In the genomic region with DNA sequence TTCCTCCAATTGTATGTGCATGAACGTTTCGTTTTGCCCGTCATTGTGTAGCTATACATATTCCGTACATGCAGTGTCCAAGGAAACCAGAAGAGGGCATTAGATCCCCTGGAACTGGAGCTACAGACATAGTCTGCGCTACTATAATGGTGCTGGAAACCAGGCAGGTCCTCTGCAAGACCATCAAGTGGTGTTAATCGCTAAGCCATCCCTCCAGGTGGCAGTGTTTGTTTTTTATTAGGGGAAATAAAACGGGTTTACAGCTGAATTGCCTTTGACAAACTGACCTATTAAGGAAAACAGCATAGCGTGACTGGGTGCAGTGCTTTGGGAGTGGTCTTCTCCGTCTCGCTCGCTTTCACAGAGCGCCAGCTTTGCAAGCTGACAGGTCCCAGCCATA, we compare ENCODE assay signal across 10 mouse cellular contexts. TPM values are rescaled to one million over a fixed set of nuclear protein-coding genes. Genes with fewer than 3 reads are reported as not detected.
DNase-seq lines count a peak whose midpoint lies in the region; ATAC-seq and TF ChIP-seq lines count a peak whose summit lies in the region.
"Had no signal": no experiment of that assay in that cellular context is flagged by ENCODE, and none has a peak within 500 bp of the region (broad histone marks: within the 10 kb centered on the region; RNA-seq: fewer than 3 reads in every experiment).

No protein-coding gene starts in this region.

- H3K27me3 ChIP-seq in heart, adult 2 months (ENCODE audit: control insufficient read depth, insufficient read depth, low read length) = no peaks in the 10 kb centered on the region
- H3K27me3 ChIP-seq in hindbrain, embryonic 12.5 days = no peaks in the 10 kb centered on the region
- H3K27me3 ChIP-seq in liver, embryonic 11.5 days (replicated peaks; ENCODE audit: control insufficient read depth, insufficient read depth, low read length) = no peaks in the 10 kb centered on the region
- H3K27me3 ChIP-seq: embryonic facial prominence, embryonic 15.5 days had no signal

- no peak for DNase-seq in heart, adult 2 months
- DNase-seq in heart, adult 8-10 months (ENCODE audit: low spot score) = no peak
- DNase-seq in ES-CJ7 (ENCODE audit: low read depth, low spot score) = peak; percentile 97
- peak; percentile 21 for DNase-seq in c-Kit-positive CD71-positive TER-119-positive erythroid progenitor cells, embryonic 14.5 days (ENCODE audit: low spot score)
- no peak for DNase-seq in liver, embryonic 11.5 days (ENCODE audit: low spot score)
- no peak for DNase-seq in gastrocnemius, postnatal 36 days

- H3K4me2 ChIP-seq in hindbrain, embryonic 12.5 days (replicated peaks) = no peak overlapping the region
- peak overlapping the region; percentile 56 for H3K4me2 ChIP-seq in liver, embryonic 11.5 days
- H3K4me2 ChIP-seq: embryonic facial prominence, embryonic 15.5 days had no signal

- H3K27ac ChIP-seq in heart, adult 2 months = no peak overlapping the region
- no peak overlapping the region for H3K27ac ChIP-seq in hindbrain, embryonic 12.5 days
- H3K27ac ChIP-seq in liver, embryonic 11.5 days (ENCODE audit: low read depth, low read length) = no peak overlapping the region
- H3K27ac ChIP-seq: embryonic facial prominence, embryonic 15.5 days had no signal

- TF ChIP-seq POLR2A in heart, adult 2 months (IDR thresholded peaks at IDR 0.05; ENCODE audit: insufficient read depth, low read depth, low read length) = no peak

- WGBS in heart, adult 2 months = 35% methylated on average over 12 of the region's 12 CpGs
- 26% methylated on average over 12 of the region's 12 CpGs for WGBS in hindbrain, embryonic 12.5 days
- 20% methylated on average over 12 of the region's 12 CpGs for WGBS in liver, embryonic 11.5 days

- no peak overlapping the region for H3K9ac ChIP-seq in heart, adult 2 months (ENCODE audit: low read depth, low read length)
- no peak overlapping the region for H3K9ac ChIP-seq in hindbrain, embryonic 12.5 days
- H3K9ac ChIP-seq in liver, embryonic 11.5 days (ENCODE audit: low read depth, low read length) = no peak overlapping the region
- H3K9ac ChIP-seq: embryonic facial prominence, embryonic 15.5 days had no signal

- no peaks in the 10 kb centered on the region for H3K36me3 ChIP-seq in heart, adult 2 months (ENCODE audit: control insufficient read depth, insufficient read depth, low read length)
- H3K36me3 ChIP-seq in hindbrain, embryonic 12.5 days = no peaks in the 10 kb centered on the region
- H3K36me3 ChIP-seq in liver, embryonic 11.5 days (ENCODE audit: control insufficient read depth, insufficient read depth, low read length) = no peaks in the 10 kb centered on the region
- H3K36me3 ChIP-seq: embryonic facial prominence, embryonic 15.5 days had no signal

- no peaks in the 10 kb centered on the region for H3K79me2 ChIP-seq in heart, adult 2 months (replicated peaks; ENCODE audit: control insufficient read depth, insufficient read depth, low read length)

- no peak overlapping the region for H3K4me3 ChIP-seq in heart, adult 2 months
- no peak overlapping the region for H3K4me3 ChIP-seq in hindbrain, embryonic 12.5 days
- H3K4me3 ChIP-seq in liver, embryonic 11.5 days (ENCODE audit: low read depth, low read length) = peak overlapping the region; percentile 5; the same call in 1 of the 2 replicates
- H3K4me3 ChIP-seq: embryonic facial prominence, embryonic 15.5 days had no signal

- intact Hi-C loops in heart, adult 2 months (cut with DNase I) = loop anchor here (1.0 to 5.0 kb wide), 3 partner anchors 57 to 612 kb away; no protein-coding TSS in a partner anchor
- intact Hi-C loops in gastrocnemius, postnatal 36 days (cut with DNase I) = loop anchor here (2.0 kb wide), 1 partner anchor 115 kb away; no protein-coding TSS in a partner anchor

- no peaks in the 10 kb centered on the region for H3K9me3 ChIP-seq in hindbrain, embryonic 12.5 days (replicated peaks)
- no peaks in the 10 kb centered on the region for H3K9me3 ChIP-seq in liver, embryonic 11.5 days (ENCODE audit: control insufficient read depth, low read length)
- H3K9me3 ChIP-seq: embryonic facial prominence, embryonic 15.5 days had no signal

- TF ChIP-seq CTCF in heart, adult 2 months (IDR thresholded peaks at IDR 0.05) = peak; percentile 75

- ATAC-seq in hindbrain, embryonic 12.5 days (ENCODE audit: low FRiP score) = peak; percentile 51; the same call in 1 of the 2 replicates
- peak; percentile 76 for ATAC-seq in liver, embryonic 11.5 days (replicated peaks; ENCODE audit: low FRiP score)
- peak; percentile 81 for ATAC-seq in neutrophil, adult 5-6 weeks (ENCODE audit: extremely low read depth, insufficient number of reproducible peaks, low FRiP score, poor library complexity, severe bottlenecking)

- TF ChIP-seq EP300 in heart, adult 2 months (IDR thresholded peaks at IDR 0.05; ENCODE audit: insufficient read depth, low read depth, low read length) = no peak

- peaks cover 2% of the 10 kb centered on the region; the same call in 1 of the 2 replicates for H3K4me1 ChIP-seq in heart, adult 2 months (ENCODE audit: control insufficient read depth, insufficient read depth, low read length)
- peaks cover 16% of the 10 kb centered on the region for H3K4me1 ChIP-seq in hindbrain, embryonic 12.5 days
- H3K4me1 ChIP-seq in liver, embryonic 11.5 days (replicated peaks; ENCODE audit: control insufficient read depth, insufficient read depth, low read length) = peaks cover 12% of the 10 kb centered on the region
- H3K4me1 ChIP-seq: embryonic facial prominence, embryonic 15.5 days had no signal

RNA-seq across cellular contexts. Expression of a gene that starts 9.7 kb away (rescaled TPM):
- 1 to 10 TPM; 3.3 to 4.0 TPM for total RNA-seq in heart, adult 2 months (2021)
- polyA plus RNA-seq in heart, adult 2 months (2012; rRNA removed) = 3.0 and 3.2 TPM in 2 replicates
- 1 to 10 TPM; 2.3 to 4.3 (median 3.9) TPM for total RNA-seq in heart, adult 8-10 months (2022)
- polyA plus RNA-seq in hindbrain, embryonic 12.5 days (2016; fragmentation: Nextera tagmentation; extraction: Ambion mirVana) = 2.3 and 2.9 TPM in 2 replicates
- 12.6 and 13.9 TPM in 2 replicates for polyA plus RNA-seq in liver, embryonic 11.5 days (2014; fragmentation: Nextera tagmentation; extraction: Ambion mirVana)
- total RNA-seq in neutrophil, adult 5-6 weeks (2017) = 637 and 647 TPM in 2 replicates
- 1 to 10 TPM in 1 of 2 experiments, under 1 TPM in 1; 0.54 to 2.4 TPM for total RNA-seq in gastrocnemius, postnatal 36 days (2021)

RNA-seq across cellular contexts. Expression of a gene that starts 23.9 kb away (rescaled TPM):
- 10 to 100 TPM; 26.4 to 27.7 TPM for total RNA-seq in heart, adult 2 months (2021)
- polyA plus RNA-seq in heart, adult 2 months (2012; rRNA removed) = 23.6 and 32.9 TPM in 2 replicates
- 10 to 100 TPM; 21.9 to 27.8 (median 25.9) TPM for total RNA-seq in heart, adult 8-10 months (2022)
- polyA plus RNA-seq in hindbrain, embryonic 12.5 days (2016; fragmentation: Nextera tagmentation; extraction: Ambion mirVana) = 310 and 335 TPM in 2 replicates
- 260 and 281 TPM in 2 replicates for polyA plus RNA-seq in liver, embryonic 11.5 days (2014; fragmentation: Nextera tagmentation; extraction: Ambion mirVana)
- total RNA-seq in neutrophil, adult 5-6 weeks (2017) = 356 and 382 TPM in 2 replicates
- 10 to 100 TPM; 11.9 to 12.5 TPM for total RNA-seq in gastrocnemius, postnatal 36 days (2021)

RNA-seq across cellular contexts. Expression of a gene that starts 24.1 kb away (rescaled TPM):
- 10 to 100 TPM; 28.4 to 33.2 TPM for total RNA-seq in heart, adult 2 months (2021)
- polyA plus RNA-seq in heart, adult 2 months (2012; rRNA removed) = 14.9 and 22.7 TPM in 2 replicates
- 10 to 100 TPM; 30.2 to 37.8 (median 35.0) TPM for total RNA-seq in heart, adult 8-10 months (2022)
- 23.9 and 24.7 TPM in 2 replicates for polyA plus RNA-seq in hindbrain, embryonic 12.5 days (2016; fragmentation: Nextera tagmentation; extraction: Ambion mirVana)
- polyA plus RNA-seq in liver, embryonic 11.5 days (2014; fragmentation: Nextera tagmentation; extraction: Ambion mirVana) = 26.3 and 28.2 TPM in 2 replicates
- 12.4 and 12.6 TPM in 2 replicates for total RNA-seq in neutrophil, adult 5-6 weeks (2017)
- 10 to 100 TPM; 10.8 to 10.9 TPM for total RNA-seq in gastrocnemius, postnatal 36 days (2021)

RNA-seq across cellular contexts. Expression of a gene that starts 39.9 kb away (rescaled TPM):
- not detected for total RNA-seq in heart, adult 2 months (2021)
- polyA plus RNA-seq in heart, adult 2 months (2012; rRNA removed) = not detected in 2 replicates
- total RNA-seq in heart, adult 8-10 months (2022) = not detected
- polyA plus RNA-seq in hindbrain, embryonic 12.5 days (2016; fragmentation: Nextera tagmentation; extraction: Ambion mirVana) = not detected in 2 replicates
- not detected in 2 replicates for polyA plus RNA-seq in liver, embryonic 11.5 days (2014; fragmentation: Nextera tagmentation; extraction: Ambion mirVana)
- total RNA-seq in neutrophil, adult 5-6 weeks (2017) = not detected in 2 replicates
- total RNA-seq in gastrocnemius, postnatal 36 days (2021) = not detected
- polyA plus RNA-seq: spleen, adult 2 months had no signal

Comparison
In these comparisons a context has a peak if more than half of its experiments do, and no peak if none do; other contexts are left out.
1. DNase-seq: peak in ES-CJ7 (single experiment) and c-Kit-positive CD71-positive TER-119-positive erythroid progenitor cells, embryonic 14.5 days (single experiment); none in heart, adult 2 months (0 of 2), heart, adult 8-10 months (single experiment), liver, embryonic 11.5 days (single experiment) and gastrocnemius, postnatal 36 days (0 of 2).
2. RNA of a gene that starts 9.7 kb away (total RNA-seq): 637 to 647 TPM in neutrophil, adult 5-6 weeks; 3.3 to 4.0 TPM in heart, adult 2 months, 2.3 to 4.3 TPM in heart, adult 8-10 months and 0.54 to 2.4 TPM in gastrocnemius, postnatal 36 days; every median in the first group is over 100 times any median in the second.
3. RNA of a gene that starts 23.9 kb away (total RNA-seq): 356 to 382 TPM in neutrophil, adult 5-6 weeks; 26.4 to 27.7 TPM in heart, adult 2 months, 21.9 to 27.8 TPM in heart, adult 8-10 months and 11.9 to 12.5 TPM in gastrocnemius, postnatal 36 days; every median in the first group is over 10 times any median in the second.
4. Peak in every context shown above with its lines, with median percentiles within 50 percentile points of each other: ATAC-seq.